Mouse (Mus musculus): Measurements from ENCODE around the gene Elob. TPM values are rescaled to one million over a fixed set of nuclear protein-coding genes. Genes with fewer than 3 reads are reported as not detected.

The Elob gene
- 50.9 and 630 TPM in 2 replicates for polyA plus RNA-seq (2012; ENCODE audit: low replicate concordance)

DNA sequence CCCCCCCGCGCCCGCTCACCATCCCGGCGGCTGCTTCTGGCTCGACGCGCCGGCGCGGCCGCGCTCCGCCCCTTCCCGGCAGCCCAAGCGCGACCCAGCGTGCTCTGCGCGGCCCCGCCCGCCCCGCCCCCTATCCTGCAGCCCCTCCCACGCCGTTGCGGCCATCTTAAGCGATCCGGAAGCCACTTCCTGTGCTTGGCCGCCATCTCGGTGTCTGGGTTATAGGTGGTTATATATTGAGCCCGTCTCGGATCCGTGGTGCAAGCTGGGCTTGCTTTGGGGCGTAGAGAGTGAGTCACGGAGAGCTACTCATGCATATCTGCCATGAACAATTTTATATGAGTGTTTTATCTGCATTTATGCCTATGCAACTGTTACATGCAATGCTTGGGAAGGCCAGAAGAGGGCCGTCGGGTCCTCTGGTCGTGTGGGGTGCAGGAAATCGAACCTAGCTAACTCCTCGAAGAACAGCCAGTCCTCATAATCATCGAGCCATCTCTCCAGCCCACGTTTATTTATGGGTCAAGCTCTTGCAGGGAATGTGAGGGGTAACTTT lies at the start of gene Elob:
TSS of gene Elob (minus strand) at position 73 of the 556 bp plus-strand sequence.

DNA sequence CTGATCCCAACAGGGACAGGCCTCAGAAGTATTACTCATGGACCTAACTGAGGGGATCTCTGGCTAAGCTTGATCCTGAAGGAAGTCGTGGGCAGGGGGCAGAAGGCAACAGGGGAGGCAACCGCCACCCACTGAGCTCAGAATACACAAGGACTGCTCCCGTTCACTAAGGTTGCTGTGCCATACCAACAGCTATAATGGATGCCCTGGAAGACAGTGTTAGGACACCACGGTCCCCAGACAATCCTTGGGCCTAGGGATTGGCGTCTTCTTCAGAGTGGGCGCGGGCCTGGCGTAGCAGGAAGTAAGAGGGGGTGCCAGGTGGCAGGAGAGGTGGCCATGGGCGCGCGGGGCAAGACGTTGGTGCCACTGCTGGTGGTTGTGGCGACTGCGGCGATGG lies 38.8 kb upstream of the Elob start, which contains the start of gene Prss21:
TSS of gene Prss21 (plus strand) at position 301 of the 400 bp plus-strand sequence.

DNA sequence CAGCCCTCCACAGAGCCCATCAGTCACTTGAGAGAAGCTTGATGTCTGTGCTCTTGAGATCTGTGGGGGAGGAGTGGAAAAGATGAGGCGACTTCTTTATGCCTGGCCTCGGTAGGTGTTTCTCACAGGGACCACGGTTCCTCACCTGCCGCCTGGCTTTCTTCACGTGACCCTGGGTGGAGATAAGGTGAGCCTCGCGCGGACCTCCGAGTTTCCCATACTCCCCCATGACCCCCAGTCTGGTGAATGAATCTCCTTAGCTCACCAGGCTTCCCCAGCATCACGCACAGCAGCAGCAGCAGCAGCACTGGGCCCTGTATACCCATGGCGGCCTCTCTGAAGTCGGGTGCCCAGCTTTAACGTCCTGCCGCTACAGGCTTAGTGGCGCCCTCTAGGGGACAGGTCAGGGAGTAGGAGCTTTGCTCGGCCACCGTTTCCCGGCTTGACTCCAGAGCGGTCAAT lies 14.9 kb upstream of the Elob start, which contains the start of the genes Prss32 and Prss41:
TSS of gene Prss32 (plus strand) at position 44 of the 462 bp plus-strand sequence.
TSS of gene Prss41 (minus strand) at position 361 of the 462 bp plus-strand sequence.

DNA sequence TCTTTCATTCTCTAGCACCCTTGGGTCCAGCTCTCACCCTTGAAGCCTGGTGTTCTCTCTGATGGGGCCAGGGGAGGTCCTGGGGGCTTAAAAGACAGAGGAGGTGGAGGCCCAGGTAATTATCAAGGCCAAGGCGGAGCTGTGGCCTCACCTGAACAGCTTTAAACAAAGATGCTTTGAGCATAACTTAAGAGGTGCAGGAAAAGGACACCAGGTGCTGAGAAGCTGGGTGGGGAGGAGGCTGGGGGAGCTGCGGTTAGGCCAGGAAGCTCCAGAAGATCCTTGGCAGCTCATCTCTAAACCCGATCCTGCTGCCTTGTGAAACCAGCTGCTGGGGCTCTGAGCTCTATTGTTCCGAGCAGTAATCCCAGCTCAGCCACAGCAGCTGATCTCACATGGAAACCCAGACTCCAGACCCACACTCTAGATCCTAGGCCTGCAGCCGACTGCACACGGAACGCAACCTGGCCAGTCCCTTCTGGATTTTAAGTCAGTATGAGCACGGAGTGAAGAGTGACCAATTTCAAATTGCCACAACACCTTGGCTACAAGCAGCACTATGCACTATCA lies 7.2 kb upstream of the Elob start, which contains the start of gene Prss33:
TSS of gene Prss33 (minus strand) at position 51 of the 570 bp plus-strand sequence.

DNA sequence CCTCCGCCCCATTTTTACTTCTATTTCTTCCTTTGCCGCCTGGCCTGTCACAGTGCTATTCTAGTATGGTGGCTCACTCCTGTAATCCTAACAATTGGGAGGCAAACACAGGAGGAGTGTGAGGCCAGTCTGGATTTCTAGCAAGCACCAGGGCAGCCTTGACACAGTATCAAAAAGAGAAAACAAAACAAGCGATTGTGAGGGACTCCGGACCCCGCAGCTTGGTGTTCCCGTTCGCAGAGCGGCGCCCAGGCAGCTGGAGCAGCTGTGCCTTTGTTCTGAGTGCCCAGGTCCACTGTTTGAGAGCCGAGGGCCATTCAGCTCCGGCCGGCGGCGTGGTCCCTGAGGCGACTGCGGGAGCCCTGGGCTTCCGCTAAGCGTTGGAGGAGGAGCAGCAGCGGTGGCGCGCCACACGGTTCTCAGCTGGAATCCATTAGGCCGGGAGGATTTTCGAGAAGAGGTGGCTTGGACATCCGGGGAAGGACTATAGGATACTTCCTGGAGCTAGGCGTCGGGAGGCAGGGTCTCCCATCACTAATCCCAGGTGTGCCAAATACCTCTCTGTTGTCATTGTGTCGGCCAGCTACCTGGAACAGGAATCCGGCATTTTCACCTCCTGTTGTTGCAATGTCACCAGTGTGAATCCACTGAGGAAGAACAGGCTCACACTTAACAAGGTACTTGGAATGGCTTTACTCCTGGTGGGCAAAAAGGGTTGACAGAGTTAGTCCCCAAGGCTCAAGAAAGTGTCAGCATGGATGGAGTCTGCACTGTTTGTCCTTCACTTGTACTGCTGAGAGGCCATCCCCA lies 38.5 kb downstream of the Elob start, which contains the start of gene Srrm2:
TSS of gene Srrm2 (plus strand) at position 264 of the 810 bp plus-strand sequence.

DNA sequence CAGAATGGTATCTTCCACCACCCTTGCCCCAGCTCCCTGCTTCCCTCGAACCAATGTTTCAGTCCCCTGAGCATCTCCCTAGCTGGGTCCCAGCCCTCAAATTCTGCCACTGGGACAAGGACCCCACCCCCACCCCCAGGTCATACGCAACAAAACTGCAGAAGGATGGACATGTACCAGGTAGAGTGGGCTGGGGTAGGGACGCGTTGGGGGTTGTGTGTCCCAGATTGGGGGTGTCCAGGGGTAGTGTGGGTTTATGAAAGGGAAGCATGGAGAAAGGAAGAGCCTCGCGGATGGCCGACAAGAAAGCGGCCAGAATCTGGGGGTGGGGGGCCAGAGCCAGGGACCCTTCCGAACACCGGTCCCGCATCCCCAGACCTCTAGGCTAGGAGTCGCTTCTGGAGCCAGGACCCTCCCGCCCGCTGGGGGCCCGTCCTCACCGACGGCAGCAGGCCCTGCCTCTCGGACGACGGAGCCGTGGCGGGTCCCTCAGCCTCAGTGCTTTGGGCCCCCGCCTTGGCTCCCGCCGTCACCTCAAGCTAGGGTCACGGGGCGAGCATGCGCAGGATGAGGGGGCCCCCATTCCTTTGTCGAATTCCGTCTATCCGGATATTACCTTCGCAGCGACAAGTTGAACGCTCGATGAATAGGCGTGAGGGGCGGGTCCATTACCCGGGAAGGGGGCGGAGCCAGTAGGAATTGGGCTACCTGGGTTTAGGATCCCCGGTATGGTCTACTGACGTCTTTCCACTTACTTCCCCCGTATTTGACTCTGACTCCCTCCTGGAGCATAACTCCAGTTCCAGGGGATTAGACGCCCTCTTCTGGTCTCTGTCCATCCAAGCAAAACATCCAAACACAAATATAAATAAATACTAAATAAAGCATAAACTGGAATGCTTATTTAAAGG lies 43.1 kb downstream of the Elob start, which contains the start of gene Flywch2:
TSS of gene Flywch2 (minus strand) at position 521 of the 911 bp plus-strand sequence.

Other genes starting within 250 kb of the Elob start
- 0.14 and 0.28 TPM in 2 replicates for gene Zfp13, start 229.6 kb downstream of the Elob start, polyA plus RNA-seq (2012; ENCODE audit: low replicate concordance)
- not detected in 2 replicates for gene Zscan10, start 228.3 kb downstream of the Elob start, polyA plus RNA-seq (2012; ENCODE audit: low replicate concordance)
- 6.0 and 11.0 TPM in 2 replicates for gene Mmp25, start 183.9 kb downstream of the Elob start, polyA plus RNA-seq (2012; ENCODE audit: low replicate concordance)
- gene Bicdl2, start 168.6 kb downstream of the Elob start, polyA plus RNA-seq (2012; ENCODE audit: low replicate concordance) = 0.13 and 0.51 TPM in 2 replicates
- 312 and 318 TPM in 2 replicates for gene Hcfc1r1, start 155.5 kb downstream of the Elob start, polyA plus RNA-seq (2012; ENCODE audit: low replicate concordance)
- 35.4 and 57.0 TPM in 2 replicates for gene Thoc6, start 155.3 kb downstream of the Elob start, polyA plus RNA-seq (2012; ENCODE audit: low replicate concordance)
- gene Tnfrsf12a, start 151.7 kb downstream of the Elob start, polyA plus RNA-seq (2012; ENCODE audit: low replicate concordance) = 5.3 and 7.1 TPM in 2 replicates
- not detected in 2 replicates for gene Cldn6, start 149.9 kb downstream of the Elob start, polyA plus RNA-seq (2012; ENCODE audit: low replicate concordance)
- gene Cldn9, start 145.1 kb downstream of the Elob start, polyA plus RNA-seq (2012; ENCODE audit: low replicate concordance) = not detected in 2 replicates
- not detected in 2 replicates for gene 1520401A03Rik, start 106.4 kb downstream of the Elob start, polyA plus RNA-seq (2012; ENCODE audit: low replicate concordance)
- gene Pkmyt1, start 102.8 kb downstream of the Elob start, polyA plus RNA-seq (2012; ENCODE audit: low replicate concordance) = 73.1 and 119 TPM in 2 replicates
- gene Paqr4, start 88.3 kb downstream of the Elob start, polyA plus RNA-seq (2012; ENCODE audit: low replicate concordance) = 3.4 and 7.7 TPM in 2 replicates
- 0.36 and 1.4 TPM in 2 replicates for gene Kremen2, start 83.3 kb downstream of the Elob start, polyA plus RNA-seq (2012; ENCODE audit: low replicate concordance)
- gene Flywch1, start 57.5 kb downstream of the Elob start, polyA plus RNA-seq (2012; ENCODE audit: low replicate concordance) = 45.9 and 68.9 TPM in 2 replicates
- gene Flywch2, start 43.1 kb downstream of the Elob start, polyA plus RNA-seq (2012; ENCODE audit: low replicate concordance) = 2.9 and 5.6 TPM in 2 replicates
- 277 and 500 TPM in 2 replicates for gene Srrm2, start 38.6 kb downstream of the Elob start, polyA plus RNA-seq (2012; ENCODE audit: low replicate concordance)
- 0.54 and 1.6 TPM in 2 replicates for gene Prss33, start 6.9 kb upstream of the Elob start, polyA plus RNA-seq (2012; ENCODE audit: low replicate concordance)
- gene Prss32, start 14.7 kb upstream of the Elob start, polyA plus RNA-seq (2012; ENCODE audit: low replicate concordance) = 0.10 TPM in 1 of 2 replicates, not detected in the other
- 2.9 and 3.0 TPM in 2 replicates for gene Prss41, start 15.0 kb upstream of the Elob start, polyA plus RNA-seq (2012; ENCODE audit: low replicate concordance)
- 0.15 TPM in 1 of 2 replicates, not detected in the other for gene Prss21, start 38.9 kb upstream of the Elob start, polyA plus RNA-seq (2012; ENCODE audit: low replicate concordance)
- not detected in 2 replicates for gene Dcpp1, start 51.7 kb upstream of the Elob start, polyA plus RNA-seq (2012; ENCODE audit: low replicate concordance)
- not detected in 2 replicates for gene Dcpp2, start 51.7 kb upstream of the Elob start, polyA plus RNA-seq (2012; ENCODE audit: low replicate concordance)
- gene Dcpp3, start 88.3 kb upstream of the Elob start, polyA plus RNA-seq (2012; ENCODE audit: low replicate concordance) = not detected in 2 replicates
- not detected in 2 replicates for gene Sbp, start 112.5 kb upstream of the Elob start, polyA plus RNA-seq (2012; ENCODE audit: low replicate concordance)
- not detected in 2 replicates for gene Sbpl, start 126.1 kb upstream of the Elob start, polyA plus RNA-seq (2012; ENCODE audit: low replicate concordance)
- gene Prss30, start 151.4 kb upstream of the Elob start, polyA plus RNA-seq (2012; ENCODE audit: low replicate concordance) = 0.91 and 1.5 TPM in 2 replicates
- 0.17 TPM in 1 of 2 replicates, not detected in the other for gene Prss22, start 169.0 kb upstream of the Elob start, polyA plus RNA-seq (2012; ENCODE audit: low replicate concordance)
- not detected in 2 replicates for gene Prss27, start 209.0 kb upstream of the Elob start, polyA plus RNA-seq (2012; ENCODE audit: low replicate concordance)
- 10.8 and 27.4 TPM in 2 replicates for gene Kctd5, start 244.3 kb upstream of the Elob start, polyA plus RNA-seq (2012; ENCODE audit: low replicate concordance)